Mouse (Mus musculus): Measurements from ENCODE around the gene Nln.

The Nln gene

GRCm38 (mm10) chr13:104095955-104096354, 13.5 kb downstream of the Nln start:
- no peak for DNase-seq

DNA sequence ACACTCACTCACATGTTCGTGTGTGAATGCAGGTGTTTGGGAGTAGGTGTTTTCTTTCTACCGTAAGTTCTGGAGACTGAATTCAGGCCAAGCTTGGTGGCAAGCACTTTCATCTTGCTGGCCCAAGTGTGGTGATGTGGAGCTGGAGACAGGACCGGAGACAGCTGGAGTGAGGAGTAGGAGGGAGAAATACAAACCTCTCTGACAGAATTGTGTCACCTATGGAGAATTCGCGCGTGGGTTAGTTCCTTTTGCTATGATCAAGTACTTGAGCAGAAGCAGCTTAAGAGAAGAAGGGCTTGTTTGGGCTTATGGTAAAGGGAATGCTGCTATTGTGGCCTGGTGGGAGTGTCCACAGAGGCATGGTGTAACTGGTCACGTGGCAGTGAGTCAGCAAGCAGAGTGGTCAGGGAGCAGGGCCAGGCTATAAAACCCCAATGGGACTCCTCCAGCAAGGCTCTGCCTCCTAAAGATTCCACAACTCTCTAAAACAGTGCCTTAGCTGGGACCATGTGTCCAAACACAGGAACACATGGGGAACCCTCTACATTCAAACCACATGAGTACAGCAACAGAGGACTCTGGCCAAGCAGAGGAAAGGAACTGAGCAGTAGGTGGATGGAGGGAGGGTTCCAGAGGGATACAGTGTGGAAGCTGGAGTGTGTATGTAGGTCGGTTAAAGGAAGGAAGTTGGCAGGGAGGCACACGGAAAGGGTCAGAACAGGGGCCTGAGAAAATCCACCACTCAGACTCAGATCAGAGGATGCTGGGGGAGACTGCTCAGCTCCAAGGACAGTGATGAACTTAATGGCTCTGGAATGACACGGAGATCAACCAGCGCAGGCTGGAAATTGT, 14.7 kb downstream of the Nln start:
- peak; percentile 31 to 42 for DNase-seq

DNA sequence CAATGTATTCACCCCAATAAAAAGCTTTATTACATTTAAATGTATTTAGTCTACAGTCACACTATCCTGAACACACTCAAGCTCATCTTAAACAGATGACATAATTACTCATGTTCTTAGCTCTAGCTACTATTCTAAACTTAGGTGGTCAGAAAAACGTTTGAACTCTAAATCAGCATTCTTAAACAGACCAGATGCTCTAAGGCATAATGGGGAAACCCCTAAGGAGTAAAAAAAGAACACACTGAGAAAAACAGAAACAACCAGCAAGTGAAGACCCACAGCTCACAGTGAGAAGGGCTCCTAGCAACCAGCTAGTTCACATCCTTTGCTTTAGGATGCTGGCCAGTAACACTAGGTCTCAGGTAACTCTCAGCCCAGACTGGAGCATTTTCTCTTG, 17.7 kb downstream of the Nln start:
- no peak for DNase-seq

DNA sequence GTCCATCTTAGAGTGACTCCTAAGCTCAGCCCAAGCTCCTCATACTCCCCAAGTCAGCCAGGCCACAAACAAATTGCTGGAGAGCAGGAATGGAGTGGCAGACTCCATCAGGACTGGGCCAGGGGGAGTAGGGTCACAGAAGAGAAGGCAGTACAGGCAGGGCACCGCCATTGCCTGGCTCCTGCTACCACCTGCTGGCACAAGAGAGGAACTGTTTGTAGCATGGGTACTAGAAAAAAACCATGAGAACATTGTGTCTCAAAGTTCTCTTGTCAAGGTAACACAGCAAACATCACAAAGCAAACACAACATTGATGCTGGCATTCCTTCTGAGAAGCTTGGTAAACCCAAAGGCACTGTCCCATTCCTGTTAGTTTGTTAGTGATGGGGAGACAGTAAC, 20.0 kb downstream of the Nln start:
- DNase-seq = peak; percentile 60 to 61

DNA sequence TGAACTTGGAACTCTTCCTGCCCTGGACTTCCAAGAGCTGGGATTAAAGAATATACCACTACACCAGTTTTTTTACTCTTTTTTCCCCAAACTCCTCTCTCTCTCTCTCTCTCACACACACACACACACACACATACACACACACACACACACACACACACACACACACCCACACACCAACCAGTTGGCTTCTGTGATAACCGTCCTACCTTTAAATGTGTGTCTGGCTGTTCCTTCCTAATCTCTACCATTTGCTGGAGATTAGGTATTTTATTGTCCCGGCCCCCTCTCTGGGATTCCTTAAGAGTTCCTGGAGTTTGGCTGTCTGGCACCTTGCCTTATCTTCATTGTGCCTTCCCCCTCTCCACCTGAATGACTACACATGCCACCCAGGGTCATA, 24.8 kb downstream of the Nln start:
- DNase-seq = no peak

- no peak for DNase-seq
These were observed 26.9 kb downstream of the Nln start for GRCm38 (mm10) chr13:104082504-104082903.

GRCm38 (mm10) chr13:104076993-104077392, 32.4 kb downstream of the Nln start:
- no peak for DNase-seq

DNA sequence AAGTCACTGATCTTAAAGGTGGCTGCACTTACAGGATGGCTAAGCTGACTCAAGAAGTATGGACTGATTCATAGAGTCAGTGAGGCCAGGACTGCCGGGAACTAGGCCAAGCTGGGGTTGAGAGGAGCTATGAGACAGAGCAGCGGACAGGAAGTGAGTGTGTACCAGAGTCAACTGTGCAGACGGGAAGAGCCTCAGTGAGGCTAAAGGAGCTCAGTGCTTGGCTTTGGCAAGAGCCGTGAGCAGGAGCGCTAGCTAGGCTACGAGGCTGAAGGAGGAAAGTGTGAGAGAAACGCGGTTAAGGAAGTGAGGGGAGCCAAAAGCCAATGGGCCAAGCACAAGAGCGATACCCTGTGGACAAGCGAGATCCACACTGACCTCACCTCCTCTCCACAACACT, 34.7 kb downstream of the Nln start:
- peak; percentile 74 to 85 for DNase-seq

GRCm38 (mm10) chr13:104074230-104074629, 35.2 kb downstream of the Nln start:
- no peak for DNase-seq

DNA sequence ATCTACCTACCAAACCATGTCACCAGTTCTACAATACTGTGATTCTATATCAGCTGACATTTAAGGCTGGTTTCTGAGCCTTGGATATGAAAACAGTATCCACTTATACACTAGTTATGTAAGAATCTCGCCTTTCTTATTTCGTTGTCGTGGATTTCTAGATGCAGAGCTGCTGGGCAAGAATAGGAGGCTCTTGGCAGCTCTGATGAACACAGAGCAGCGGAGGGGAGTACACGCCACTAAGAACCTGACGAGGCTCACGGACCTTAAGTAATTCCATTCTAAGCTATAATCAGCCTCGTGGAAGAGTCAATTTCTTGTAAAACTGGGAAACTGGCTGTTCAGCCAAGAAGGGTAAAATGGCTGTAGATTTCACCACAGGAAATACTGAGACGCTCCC, 37.1 kb downstream of the Nln start:
- no peak for DNase-seq

DNA sequence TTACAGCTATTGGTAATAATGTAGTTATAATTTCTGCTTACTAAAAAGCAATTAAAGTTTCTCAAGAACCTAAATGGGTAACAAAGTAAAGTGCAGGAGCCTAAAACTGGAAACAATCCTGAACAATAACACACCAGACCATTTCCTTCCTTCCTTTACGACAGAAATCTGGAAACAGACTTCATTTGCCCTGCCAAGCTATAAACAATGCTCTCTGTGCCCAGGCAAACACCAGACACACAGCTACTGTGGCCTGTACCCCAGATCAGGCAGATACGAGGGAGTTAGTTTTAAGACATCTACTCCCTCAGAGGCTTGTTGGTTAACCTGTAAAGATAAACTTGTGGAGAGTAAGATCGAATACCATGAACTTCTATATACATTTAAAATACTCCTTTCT, 38.7 kb downstream of the Nln start:
- peak; percentile 30 for DNase-seq

GRCm38 (mm10) chr13:104069216-104069615, 40.2 kb downstream of the Nln start:
- DNase-seq = no peak

DNA sequence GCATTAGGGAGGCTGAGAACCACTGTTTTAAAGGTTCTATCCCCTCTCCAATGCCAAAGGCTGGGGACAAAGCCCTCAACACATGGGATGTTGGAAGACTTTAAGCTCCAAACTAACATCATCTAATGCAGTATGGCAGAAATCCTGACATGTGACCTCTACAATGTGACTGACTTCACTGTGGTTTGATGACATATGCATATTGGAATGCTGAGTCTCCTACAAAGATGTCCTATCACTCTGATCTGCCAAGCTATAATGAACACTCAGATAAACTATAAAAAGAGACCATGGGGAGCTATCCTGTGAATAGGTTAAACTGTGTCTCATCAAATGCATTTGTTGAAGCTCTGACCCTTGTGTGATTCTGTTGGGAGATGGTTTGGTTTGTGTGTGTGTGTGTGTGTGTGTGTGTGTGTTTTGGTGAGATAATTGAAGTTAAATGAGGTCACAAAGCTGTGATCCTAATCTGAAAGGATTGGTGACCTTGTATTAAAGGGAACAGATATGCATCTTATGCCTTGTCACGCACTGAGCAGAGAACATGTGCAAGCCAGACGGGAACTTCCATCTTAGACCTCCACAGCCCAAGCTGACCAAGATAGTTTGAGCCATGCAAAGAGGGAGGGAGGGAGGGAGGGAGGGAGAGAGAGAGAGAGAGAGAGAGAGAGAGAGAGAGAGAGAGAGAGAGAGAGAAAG, 43.6 kb downstream of the Nln start:
- no peak for DNase-seq

DNA sequence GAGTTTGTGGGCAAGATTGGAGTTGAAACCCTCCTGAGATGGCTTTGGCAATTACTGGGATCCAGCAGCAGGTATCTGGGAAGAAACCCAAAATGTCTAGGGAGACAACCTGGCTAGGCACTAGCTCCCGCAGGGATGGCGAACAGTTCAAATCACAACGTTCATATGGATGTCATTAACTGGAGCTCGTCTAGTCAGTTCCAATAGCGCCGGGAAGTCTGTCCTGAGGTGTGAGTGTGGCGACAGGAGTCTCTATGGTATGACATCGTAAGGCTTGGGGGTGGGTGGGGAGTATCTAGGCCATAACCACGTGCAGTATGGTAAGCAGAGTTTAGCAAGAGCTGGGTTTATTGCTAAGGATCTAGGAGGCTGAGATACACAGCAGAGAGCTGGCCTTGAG, 46.4 kb downstream of the Nln start:
- DNase-seq = no peak

DNA sequence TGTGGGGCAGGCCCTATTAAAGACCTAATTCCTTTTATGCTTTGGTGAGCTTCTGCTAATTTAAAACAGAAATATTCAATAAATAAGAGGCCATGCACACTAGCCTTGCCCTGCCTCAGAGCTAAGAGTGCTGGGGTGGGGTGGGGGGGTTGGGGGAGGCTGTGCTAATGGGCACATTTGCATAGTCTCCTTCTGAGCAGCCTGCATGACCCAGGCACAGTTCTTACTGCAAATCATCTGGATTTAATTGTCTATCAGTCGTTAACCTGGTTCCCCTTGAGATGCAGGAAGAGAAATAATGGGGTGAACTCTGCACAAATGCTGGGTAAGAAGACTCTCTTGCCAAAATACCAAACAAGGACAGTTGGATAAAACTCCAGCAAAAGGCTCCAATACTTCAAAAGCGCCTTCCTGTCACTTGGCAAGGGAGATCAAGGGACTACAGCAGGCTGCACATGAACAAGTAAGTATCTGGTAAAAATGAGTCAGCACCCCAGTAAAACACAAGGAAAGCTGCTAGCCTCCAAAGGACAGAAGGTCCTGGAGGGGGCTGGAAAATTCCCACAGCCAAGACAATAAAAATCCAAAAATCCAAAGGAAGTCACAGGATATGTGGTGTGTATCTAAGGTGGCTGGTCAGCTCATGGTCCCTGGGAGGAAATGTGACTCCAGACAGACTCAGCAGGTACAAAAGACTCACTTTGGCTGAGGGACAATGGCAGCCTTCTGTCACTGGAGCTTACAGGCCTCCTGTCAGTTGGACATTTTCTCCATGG, 47.3 kb downstream of the Nln start:
- DNase-seq = no peak

- DNase-seq = no peak
These were observed 49.2 kb downstream of the Nln start for GRCm38 (mm10) chr13:104060231-104060630.

GRCm38 (mm10) chr13:104059536-104059935, 49.9 kb downstream of the Nln start:
- DNase-seq = no peak

GRCm38 (mm10) chr13:104058761-104059160, 50.7 kb downstream of the Nln start:
- DNase-seq = no peak

GRCm38 (mm10) chr13:104052271-104052753, 57.1 kb downstream of the Nln start:
- no peak for DNase-seq

- DNase-seq = peak in 1 of 2 experiments; percentile 55
These were observed 60.6 kb downstream of the Nln start for GRCm38 (mm10) chr13:104048835-104049234.

GRCm38 (mm10) chr13:104045108-104045507, 64.3 kb downstream of the Nln start:
- no peak for DNase-seq

DNA sequence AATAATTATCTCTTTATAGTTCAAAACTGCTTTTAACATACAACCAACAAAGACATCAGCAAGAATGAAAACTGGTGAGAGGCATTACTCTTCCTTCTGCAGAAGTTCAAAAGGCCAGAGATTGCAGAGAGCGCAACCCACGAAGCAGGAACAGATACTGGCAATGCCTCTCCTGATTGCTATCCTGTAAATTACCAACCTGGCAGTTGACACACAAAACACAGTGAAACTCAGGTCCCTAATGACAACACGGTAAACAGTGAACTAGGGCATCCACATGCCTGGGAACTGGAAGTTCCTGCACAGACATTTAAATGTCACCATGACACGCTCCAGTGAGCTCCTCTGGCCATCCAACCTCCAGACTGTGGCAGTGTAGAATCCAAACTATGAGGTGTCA, 65.1 kb downstream of the Nln start:
- no peak for DNase-seq

- DNase-seq = peak; percentile 22 to 64
These were observed 66.7 kb downstream of the Nln start for GRCm38 (mm10) chr13:104042738-104043137.

Data from lung, postnatal 4 days (tissue).